Mouse (Mus musculus) ES-Bruce4 (cell line): ENCODE data around the gene Poglut1. TPM values are rescaled to one million over a fixed set of nuclear protein-coding genes. Genes with fewer than 3 reads are reported as not detected.
A peak's percentile ranks its signal among the peaks of the same experiment; 100 is the strongest.

Experiments used
- H3K27ac ChIP-seq: 2 replicates; pipeline ENCODE4 v1.5.1; 2012; ENCODE audit warnings: low read length, inconsistent platforms; ENCODE audit not compliant: insufficient read depth
- H3K27me3 ChIP-seq: 2 replicates; pipeline ENCODE4 v1.6.1; 2012; ENCODE audit warnings: mild to moderate bottlenecking, low read length, inconsistent platforms; ENCODE audit not compliant: control insufficient read depth, poor library complexity, insufficient read depth, severe bottlenecking
- H3K36me3 ChIP-seq: 2 replicates; pipeline ENCODE4 v1.6.1; 2012; ENCODE audit warnings: inconsistent platforms, mild to moderate bottlenecking, low read length, moderate library complexity; ENCODE audit not compliant: control insufficient read depth, poor library complexity, insufficient read depth, severe bottlenecking
- H3K4me1 ChIP-seq: one replicate; pipeline ENCODE4 v1.8.1; 2011; ENCODE audit warnings: low read length; ENCODE audit not compliant: control insufficient read depth, insufficient read depth
- H3K4me3 ChIP-seq: 2 replicates; pipeline ENCODE4 v1.5.1; 2011; ENCODE audit warnings: low read depth, mild to moderate bottlenecking, low read length
- H3K9ac ChIP-seq: 2 replicates; pipeline ENCODE4 v1.6.1; 2012; ENCODE audit warnings: low read depth, mild to moderate bottlenecking, inconsistent platforms; ENCODE audit not compliant: poor library complexity, severe bottlenecking
- H3K9me3 ChIP-seq: replicated peaks from 2 replicates; pipeline ENCODE4 v1.6.1; 2012; ENCODE audit warnings: mild to moderate bottlenecking, low read length, inconsistent platforms; ENCODE audit not compliant: control insufficient read depth, poor library complexity, insufficient read depth, severe bottlenecking
- CTCF ChIP-seq: IDR thresholded peaks from one replicate; pipeline ENCODE4 v1.8.1; 2011; ENCODE audit warnings: low read depth, low read length
- EP300 ChIP-seq: IDR thresholded peaks from 2 replicates; pipeline ENCODE4 v1.6.1; 2011; ENCODE audit warnings: low read depth, low read length; ENCODE audit not compliant: insufficient read depth
- POLR2A ChIP-seq: IDR thresholded peaks from one replicate; pipeline ENCODE4 v1.8.1; 2011; ENCODE audit warnings: low read length; ENCODE audit not compliant: insufficient read depth
- polyA plus RNA-seq: library from polyadenylated mRNA; stranded (reverse); fragments of >200 nt; gene quantifications from 2 replicates; pipeline ENCODE4 v1.2.4, GENCODE M21; 2011; ENCODE audit warnings: low read depth; ENCODE audit not compliant: missing spikeins, insufficient read depth, insufficient read length

Gene Poglut1
- polyA plus RNA-seq, 1 experiment: 99.5 TPM

DNA sequence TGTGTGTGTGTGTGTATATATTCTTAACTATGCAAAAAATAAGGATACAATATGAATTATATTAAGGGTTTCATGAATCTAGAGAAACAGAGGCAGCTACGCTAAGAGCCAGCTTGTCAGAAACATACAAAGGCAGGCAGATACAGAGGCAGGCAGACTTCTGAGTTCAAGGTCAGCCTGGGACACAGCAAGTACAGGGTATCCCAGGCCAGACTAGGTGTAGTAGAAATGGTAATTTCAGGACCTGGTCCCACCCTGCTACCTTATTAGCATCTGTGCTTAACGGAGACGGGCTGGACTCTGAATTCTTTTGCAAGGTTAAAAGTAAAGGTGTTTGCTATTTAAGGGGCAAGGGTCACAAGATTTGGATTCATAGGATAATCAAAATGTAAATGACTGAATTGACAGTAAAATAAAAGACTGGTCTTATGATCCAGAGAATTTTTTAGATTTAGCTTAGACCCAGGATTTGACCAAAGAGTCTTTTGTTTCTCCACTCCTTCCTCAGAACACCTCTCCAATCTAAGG, 8.2 kb upstream of the Poglut1 start, which contains the start of gene Tmem39a:
TSS of gene Tmem39a (plus strand) at position 478 of the 528 bp plus-strand sequence.
- Histone ChIP-seq H3K9ac (peak within 1 kb of the TSS; percentile 77), H3K27ac (peak within 1 kb of the TSS; percentile 99), H3K27me3 (no peaks in the 10 kb centered on the region), H3K4me1 (peaks cover 8% of the 10 kb centered on the region), H3K36me3 (no peaks in the 10 kb centered on the region), H3K4me3 (peak within 1 kb of the TSS; percentile 96), H3K9me3 (no peaks in the 10 kb centered on the region)
- TF ChIP-seq EP300: peak; percentile 96
- TF ChIP-seq POLR2A: no peak
- TF ChIP-seq CTCF: no peak

DNA sequence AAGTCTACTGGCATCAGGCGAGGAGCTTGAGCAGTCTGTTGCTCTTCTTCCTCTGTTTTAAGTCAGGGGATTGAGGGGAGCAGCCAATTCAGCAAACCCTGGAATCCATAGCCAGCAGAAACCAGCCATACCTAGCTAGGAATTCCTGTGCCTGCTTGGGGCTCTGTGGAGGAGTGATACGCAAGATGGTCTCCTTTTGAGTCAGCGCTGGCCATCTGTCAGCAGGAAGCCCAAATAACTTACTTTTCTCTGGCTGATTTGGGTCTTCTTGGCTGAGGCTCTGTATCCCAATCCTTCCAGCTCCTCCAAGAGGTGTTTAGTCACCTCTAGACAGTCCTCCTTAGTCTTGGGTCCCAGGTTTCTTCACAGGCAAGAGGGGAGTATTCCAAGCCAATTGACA, 5.9 kb upstream of the Poglut1 start:
- Histone ChIP-seq H3K9me3 (no peaks in the 10 kb centered on the region), H3K36me3 (no peaks in the 10 kb centered on the region), H3K4me1 (peaks cover 11% of the 10 kb centered on the region), H3K4me3 (peak overlapping the region; percentile 52), H3K27ac (peak overlapping the region; percentile 81), H3K27me3 (no peaks in the 10 kb centered on the region), H3K9ac (peak overlapping the region; percentile 13)
- TF ChIP-seq POLR2A (no peak), EP300 (no peak), CTCF (no peak)

DNA sequence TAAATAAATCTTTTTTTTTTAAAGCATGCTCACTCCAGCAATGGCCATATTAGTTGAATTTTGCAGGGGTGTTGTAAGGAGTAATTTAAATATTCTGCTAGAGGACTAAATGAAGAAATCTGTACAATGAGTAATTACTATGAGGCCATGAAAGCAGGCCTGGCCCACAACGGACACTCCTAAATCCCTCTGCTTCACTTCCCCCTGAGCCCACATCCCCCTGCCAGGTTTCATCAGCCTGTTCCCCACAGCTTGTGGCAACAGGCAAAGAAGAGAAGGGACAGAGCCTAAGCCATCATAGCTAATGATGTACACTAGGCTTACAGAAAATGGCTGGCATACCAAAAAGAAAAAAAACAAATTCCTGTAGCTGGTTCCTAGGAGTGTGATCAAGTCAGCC, 2.1 kb downstream of the Poglut1 start:
- peak overlapping the region; percentile 95 for H3K4me3 ChIP-seq
- no peaks in the 10 kb centered on the region for H3K27me3 ChIP-seq
- TF ChIP-seq POLR2A: no peak
- TF ChIP-seq CTCF: no peak
- TF ChIP-seq EP300: no peak
- H3K9me3 ChIP-seq: no peaks in the 10 kb centered on the region
- H3K27ac ChIP-seq: peak overlapping the region; percentile 13
- peaks cover 4% of the 10 kb centered on the region for H3K4me1 ChIP-seq
- peaks cover 47% of the 10 kb centered on the region for H3K36me3 ChIP-seq
- H3K9ac ChIP-seq: peak overlapping the region; percentile 83

DNA sequence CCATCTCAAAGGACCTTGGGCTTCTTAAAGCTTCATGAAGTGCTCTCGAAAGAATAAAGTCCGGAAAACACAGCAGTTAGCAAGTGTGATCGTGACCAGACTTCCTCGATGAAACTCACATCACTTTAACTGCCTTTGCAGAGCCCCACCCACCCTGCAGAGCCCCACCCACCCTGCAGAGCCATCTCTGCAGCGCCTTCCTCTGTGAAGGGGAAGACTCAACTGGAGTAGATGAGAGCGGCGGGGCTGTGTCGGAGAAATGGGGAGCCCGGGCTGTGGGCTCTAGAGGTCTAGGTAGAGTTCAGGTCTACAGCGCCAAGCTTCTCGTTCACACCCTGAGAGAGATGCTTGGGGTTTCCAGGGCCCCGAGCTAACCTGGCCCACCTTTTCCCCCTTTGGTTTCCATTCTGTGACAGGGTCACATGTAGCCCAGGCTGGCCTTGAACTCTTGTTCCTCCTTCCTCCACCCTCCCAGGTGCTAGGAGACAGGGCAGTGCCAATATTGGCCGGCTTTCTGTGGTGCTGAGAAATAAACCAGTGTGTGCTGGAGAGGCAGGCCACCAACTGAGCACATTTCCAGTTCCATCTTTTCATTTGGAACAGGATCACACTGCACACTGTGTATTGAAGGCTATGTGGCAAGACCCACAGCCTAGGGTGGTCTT, 11.2 kb downstream of the Poglut1 start:
- Histone ChIP-seq H3K27me3 (no peaks in the 10 kb centered on the region), H3K9ac (no peak overlapping the region), H3K36me3 (peaks cover 84% of the 10 kb centered on the region), H3K4me1 (peaks cover 7% of the 10 kb centered on the region), H3K9me3 (no peaks in the 10 kb centered on the region), H3K4me3 (no peak overlapping the region), H3K27ac (peak overlapping the region; percentile 62)
- TF ChIP-seq POLR2A (no peak), CTCF (no peak), EP300 (0 out of 2 replicates have a peak, but pooled peaks have one; percentile 27)

DNA sequence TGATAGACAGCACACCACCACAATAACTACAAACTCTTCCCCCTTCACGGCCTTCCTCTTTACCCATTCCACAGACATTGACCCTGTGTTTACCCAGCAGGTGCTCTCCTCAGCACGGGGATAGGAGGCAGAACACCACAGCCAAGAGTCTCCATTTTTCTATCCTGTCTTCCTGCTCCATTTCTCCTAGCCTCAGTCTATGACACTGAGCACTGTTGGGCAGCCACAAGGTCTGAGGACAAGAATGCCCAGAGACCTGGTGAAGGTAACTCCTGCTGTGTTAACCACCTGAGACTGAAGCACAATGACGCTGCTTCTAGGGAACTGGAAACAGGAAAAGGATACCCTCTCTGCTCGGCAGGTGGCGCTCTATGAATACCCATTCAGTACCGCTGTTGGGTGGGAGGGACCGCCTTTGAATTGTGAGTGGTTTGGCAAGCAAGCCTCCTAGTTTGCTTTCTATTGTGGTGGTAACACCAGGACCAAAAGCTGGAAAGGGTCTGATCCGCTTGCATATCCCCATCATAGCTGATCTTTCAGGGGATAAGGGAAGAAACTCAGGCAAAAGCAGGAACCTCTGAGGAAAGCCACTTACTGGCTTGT, 13.4 kb downstream of the Poglut1 start:
- H3K9ac ChIP-seq: no peak overlapping the region

DNA sequence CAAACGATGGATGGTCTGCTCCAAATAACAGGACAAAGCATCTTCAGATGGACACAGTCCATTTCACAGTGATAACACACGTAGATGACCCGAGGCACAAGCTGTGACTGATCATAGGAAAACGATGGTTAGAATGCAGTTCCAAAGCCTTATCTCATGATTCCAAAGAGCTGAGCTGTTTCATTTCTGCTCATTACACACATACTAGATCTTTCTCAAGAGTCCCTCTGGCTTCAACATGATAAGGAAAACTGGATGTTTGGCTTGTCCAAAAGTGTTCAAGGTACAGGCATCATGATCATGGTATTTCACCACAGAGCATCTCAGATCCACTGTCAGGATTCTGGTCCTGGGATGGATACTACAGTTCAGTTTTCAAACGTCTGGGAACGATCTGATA, 23.8 kb downstream of the Poglut1 start:
- TF ChIP-seq POLR2A (no peak), CTCF (no peak), EP300 (no peak)
- Histone ChIP-seq H3K27me3 (no peaks in the 10 kb centered on the region), H3K9ac (no peak overlapping the region), H3K36me3 (peaks cover 74% of the 10 kb centered on the region), H3K4me1 (peaks cover 1% of the 10 kb centered on the region), H3K27ac (no peak overlapping the region), H3K9me3 (no peaks in the 10 kb centered on the region), H3K4me3 (no peak overlapping the region)

More for the DNA sequence above, 13.4 kb downstream of the Poglut1 start:
- Histone ChIP-seq H3K27me3 (no peaks in the 10 kb centered on the region), H3K4me1 (peaks cover 7% of the 10 kb centered on the region), H3K9me3 (no peaks in the 10 kb centered on the region), H3K27ac (0 out of 2 replicates have a peak overlapping the region, but pooled peaks have one; percentile 72), H3K4me3 (no peak overlapping the region), H3K36me3 (peaks cover 86% of the 10 kb centered on the region)
- TF ChIP-seq CTCF (peak; percentile 80), POLR2A (no peak)
